In genomic region chr10:3700225-3701073, GRCm38 (mm10) we compare ENCODE assay signal across 22 mouse cellular contexts. TPM values are rescaled to one million over a fixed set of nuclear protein-coding genes. Genes with fewer than 3 reads are reported as not detected.
DNase-seq lines count a peak whose midpoint lies in the region; ATAC-seq and TF ChIP-seq lines count a peak whose summit lies in the region.
"Had no signal": no experiment of that assay in that cellular context is flagged by ENCODE, and none has a peak within 500 bp of the region (broad histone marks: within the 10 kb centered on the region; RNA-seq: fewer than 3 reads in every experiment).

No protein-coding gene starts in this region.

- H3K4me3 ChIP-seq in heart, embryonic 10.5 days = no peak overlapping the region
- H3K4me3 ChIP-seq in embryonic facial prominence, embryonic 13.5 days = no peak overlapping the region
- no peak overlapping the region for H3K4me3 ChIP-seq in intestine, embryonic 16.5 days (ENCODE audit: low read length)
- H3K4me3 ChIP-seq in small intestine, adult 2 months (ENCODE audit: low read depth, low read length) = no peak overlapping the region
- H3K4me3 ChIP-seq: gastrocnemius, adult 2 months; midbrain, embryonic 15.5 days; neural tube, embryonic 13.5 days had no signal

- no peak overlapping the region for H3K4me2 ChIP-seq in embryonic facial prominence, embryonic 13.5 days
- no peak overlapping the region for H3K4me2 ChIP-seq in intestine, embryonic 16.5 days (ENCODE audit: low read depth, low read length)
- H3K4me2 ChIP-seq: midbrain, embryonic 15.5 days; neural tube, embryonic 13.5 days had no signal

- no peak overlapping the region for H3K27ac ChIP-seq in heart, embryonic 10.5 days
- H3K27ac ChIP-seq in embryonic facial prominence, embryonic 13.5 days = peak overlapping the region; percentile 35; the same call in 1 of the 2 replicates
- H3K27ac ChIP-seq in intestine, embryonic 16.5 days (ENCODE audit: low read length) = no peak overlapping the region
- H3K27ac ChIP-seq in small intestine, adult 2 months (ENCODE audit: insufficient read depth, low read depth, low read length) = peak overlapping the region; percentile 46; the same call in 1 of the 2 replicates
- H3K27ac ChIP-seq: gastrocnemius, adult 2 months; hindbrain, postnatal 0 days; macrophage; midbrain, embryonic 15.5 days; neural tube, embryonic 13.5 days had no signal

- H3K9ac ChIP-seq in embryonic facial prominence, embryonic 13.5 days = no peak overlapping the region
- no peak overlapping the region for H3K9ac ChIP-seq in intestine, embryonic 16.5 days (ENCODE audit: low read depth, low read length)
- H3K9ac ChIP-seq: midbrain, embryonic 15.5 days; neural tube, embryonic 13.5 days had no signal

- no peaks in the 10 kb centered on the region for H3K9me3 ChIP-seq in heart, embryonic 10.5 days
- H3K9me3 ChIP-seq in embryonic facial prominence, embryonic 13.5 days = no peaks in the 10 kb centered on the region
- no peaks in the 10 kb centered on the region for H3K9me3 ChIP-seq in intestine, embryonic 16.5 days (ENCODE audit: control insufficient read depth, low read length)
- H3K9me3 ChIP-seq: midbrain, embryonic 15.5 days; neural tube, embryonic 13.5 days had no signal

- no peak for TF ChIP-seq CTCF in small intestine, adult 2 months (IDR thresholded peaks at IDR 0.05; ENCODE audit: extremely low read depth, insufficient read length, insufficient replicate concordance, low read depth, low read length)

- ATAC-seq in embryonic facial prominence, embryonic 13.5 days (ENCODE audit: insufficient number of reproducible peaks, insufficient read depth, low FRiP score, low TSS enrichment, low read depth) = no peak
- peak; percentile 88 for ATAC-seq in intestine, embryonic 16.5 days
- no peak for ATAC-seq in erythroblast, adult 5-6 weeks (replicated peaks; ENCODE audit: low FRiP score, poor library complexity, severe bottlenecking)
- ATAC-seq: CD4-positive, CD25-positive, alpha-beta regulatory T cell, adult 4 months; forebrain, embryonic 14.5 days; hindbrain, postnatal 0 days; midbrain, embryonic 15.5 days had no signal

- no peak for TF ChIP-seq POLR2A in small intestine, adult 2 months (IDR thresholded peaks at IDR 0.05; ENCODE audit: low read depth, low read length)

- H3K4me1 ChIP-seq in heart, embryonic 10.5 days = no peaks in the 10 kb centered on the region
- H3K4me1 ChIP-seq in embryonic facial prominence, embryonic 13.5 days = peaks cover 33% of the 10 kb centered on the region
- 0 out of 2 replicates have a peak, but pooled peaks cover 5% of the 10 kb centered on the region for H3K4me1 ChIP-seq in intestine, embryonic 16.5 days (ENCODE audit: control insufficient read depth, insufficient read depth, low read length)
- peaks cover 5% of the 10 kb centered on the region; the same call in 1 of the 2 replicates for H3K4me1 ChIP-seq in small intestine, adult 2 months (ENCODE audit: control insufficient read depth, insufficient read depth, insufficient read length, low read length)
- H3K4me1 ChIP-seq: midbrain, embryonic 15.5 days; neural tube, embryonic 13.5 days had no signal

- 75% methylated on average over 12 of the region's 12 CpGs for WGBS in heart, embryonic 10.5 days
- WGBS in embryonic facial prominence, embryonic 13.5 days = 41% methylated on average over 12 of the region's 12 CpGs
- 46% methylated on average over 12 of the region's 12 CpGs for WGBS in intestine, embryonic 16.5 days
- WGBS in small intestine, adult 2 months = 24% methylated on average over 12 of the region's 12 CpGs

- no peaks in the 10 kb centered on the region for H3K36me3 ChIP-seq in heart, embryonic 10.5 days
- H3K36me3 ChIP-seq in embryonic facial prominence, embryonic 13.5 days = no peaks in the 10 kb centered on the region
- H3K36me3 ChIP-seq in intestine, embryonic 16.5 days (ENCODE audit: control insufficient read depth, insufficient read depth, low read length) = no peaks in the 10 kb centered on the region
- H3K36me3 ChIP-seq in small intestine, adult 2 months (ENCODE audit: control insufficient read depth, insufficient read depth, low read length) = no peaks in the 10 kb centered on the region
- H3K36me3 ChIP-seq: midbrain, embryonic 15.5 days; neural tube, embryonic 13.5 days had no signal

- peak; percentile 9 for DNase-seq in heart, postnatal 4 days
- DNase-seq in heart, embryonic 10.5 days (ENCODE audit: low spot score) = no peak
- no peak for DNase-seq in adrenal gland, adult 8-10 months
- DNase-seq: adrenal gland, postnatal 36 days; cerebellum, adult 9-10 months; gastrocnemius, adult 2 months; kidney, adult 8-10 months; kidney, postnatal 10 days; lung, adult 2 months; retina, postnatal 1 day; thymus, adult 2 months; thymus, postnatal 4 days had no signal

- no peaks in the 10 kb centered on the region for H3K27me3 ChIP-seq in heart, embryonic 10.5 days (ENCODE audit: insufficient read depth, poor library complexity, severe bottlenecking)
- no peaks in the 10 kb centered on the region for H3K27me3 ChIP-seq in embryonic facial prominence, embryonic 13.5 days
- H3K27me3 ChIP-seq in intestine, embryonic 16.5 days (replicated peaks; ENCODE audit: control insufficient read depth, insufficient read depth, low read length) = no peaks in the 10 kb centered on the region
- H3K27me3 ChIP-seq in small intestine, adult 2 months (ENCODE audit: control insufficient read depth, insufficient read depth, low read length) = no peaks in the 10 kb centered on the region
- H3K27me3 ChIP-seq: midbrain, embryonic 15.5 days; neural tube, embryonic 13.5 days had no signal

RNA-seq across cellular contexts. Expression of gene Plekhg1, which starts 39.7 kb away (rescaled TPM):
- total RNA-seq in heart, postnatal 4 days (2021) = 10 to 100 TPM; 22.1 to 22.7 TPM
- 5.0 and 6.1 TPM in 2 replicates for polyA plus RNA-seq in heart, embryonic 10.5 days (2016; fragmentation: Nextera tagmentation; extraction: Ambion mirVana)
- 18.4 and 21.8 TPM in 2 replicates for polyA plus RNA-seq in embryonic facial prominence, embryonic 13.5 days (2015; fragmentation: Nextera tagmentation; extraction: Ambion mirVana)
- 5.0 and 5.7 TPM in 2 replicates for polyA plus RNA-seq in intestine, embryonic 16.5 days (2015; fragmentation: Nextera tagmentation; extraction: Ambion mirVana)
- polyA plus RNA-seq in small intestine, adult 2 months (2012; rRNA removed) = 1.0 and 1.7 TPM in 2 replicates
- total RNA-seq in adrenal gland, adult 8-10 months (2022) = 1 to 10 TPM; 4.0 to 8.7 (median 6.7) TPM
- total RNA-seq in erythroblast, adult 5-6 weeks (2015; ENCODE audit: low replicate concordance) = 2.5 and 2.7 TPM in 2 replicates
- total RNA-seq in erythroblast, adult 5-6 weeks (2017; ENCODE audit: low replicate concordance) = 0.42 and 2.0 TPM in 2 replicates

Comparison
In these comparisons a context has a peak if more than half of its experiments do, and no peak if none do; other contexts are left out.
1. H3K27ac ChIP-seq: peak in embryonic facial prominence, embryonic 13.5 days (single experiment) and small intestine, adult 2 months (single experiment); none in heart, embryonic 10.5 days (single experiment) and intestine, embryonic 16.5 days (single experiment).